8 mouse cellular contexts compared by ENCODE assay signal in genomic region chr8:84192023-84192422, GRCm38 (mm10). TPM values are rescaled to one million over a fixed set of nuclear protein-coding genes. Genes with fewer than 3 reads are reported as not detected.
DNase-seq lines count a peak whose midpoint lies in the region; ATAC-seq and TF ChIP-seq lines count a peak whose summit lies in the region.

No protein-coding gene starts in this region.

- H3K27me3 ChIP-seq in intestine, embryonic 16.5 days (replicated peaks; ENCODE audit: control insufficient read depth, insufficient read depth, low read length) = no peaks in the 10 kb centered on the region
- 0 out of 2 replicates have a peak, but pooled peaks cover 8% of the 10 kb centered on the region for H3K27me3 ChIP-seq in neural tube, embryonic 13.5 days

- peaks cover 6% of the 10 kb centered on the region; the same call in 1 of the 2 replicates for H3K4me1 ChIP-seq in brown adipose tissue, adult 24 weeks (ENCODE audit: control insufficient read depth, insufficient read depth, insufficient read length, low read length)
- peaks cover 22% of the 10 kb centered on the region for H3K4me1 ChIP-seq in intestine, embryonic 16.5 days (ENCODE audit: control insufficient read depth, insufficient read depth, low read length)
- peaks cover 20% of the 10 kb centered on the region for H3K4me1 ChIP-seq in neural tube, embryonic 13.5 days (replicated peaks)

- H3K36me3 ChIP-seq in intestine, embryonic 16.5 days (ENCODE audit: control insufficient read depth, insufficient read depth, low read length) = no peaks in the 10 kb centered on the region
- H3K36me3 ChIP-seq in neural tube, embryonic 13.5 days = no peaks in the 10 kb centered on the region

- 23% methylated on average over 13 of the region's 13 CpGs for WGBS in intestine, embryonic 16.5 days
- WGBS in neural tube, embryonic 13.5 days = 36% methylated on average over 13 of the region's 13 CpGs

- peak overlapping the region; percentile 60 for H3K4me2 ChIP-seq in intestine, embryonic 16.5 days (ENCODE audit: low read depth, low read length)
- peak overlapping the region; percentile 43 for H3K4me2 ChIP-seq in neural tube, embryonic 13.5 days

- peak; percentile 88 for ATAC-seq in granulocyte monocyte progenitor cell, adult 5-6 weeks (replicated peaks; ENCODE audit: poor library complexity, severe bottlenecking)
- ATAC-seq in intestine, embryonic 16.5 days = peak; percentile 83
- peak; percentile 34 for ATAC-seq in neural tube, embryonic 13.5 days (ENCODE audit: low read depth)

- no peak for DNase-seq in left cerebral cortex, adult 2 months (ENCODE audit: extremely low spot score in 1 of 2, low spot score in 2 of 2)
- DNase-seq in left cerebral cortex, adult 18-20 months (ENCODE audit: low spot score in 2 of 2) = no peak
- DNase-seq in lung, adult 18-20 months = peak; percentile 94 to 96
- no peak for DNase-seq in right cerebral cortex, postnatal 10 days (ENCODE audit: low spot score in 2 of 2)

- H3K27ac ChIP-seq in left cerebral cortex, adult 2 months = peak overlapping the region; percentile 85
- H3K27ac ChIP-seq in brown adipose tissue, adult 24 weeks (replicated peaks; ENCODE audit: low read depth, low read length) = peak overlapping the region; percentile 100
- peak overlapping the region; percentile 95 for H3K27ac ChIP-seq in intestine, embryonic 16.5 days (ENCODE audit: low read length)
- peak overlapping the region; percentile 61 for H3K27ac ChIP-seq in neural tube, embryonic 13.5 days (replicated peaks)

- H3K9me3 ChIP-seq in intestine, embryonic 16.5 days (ENCODE audit: control insufficient read depth, low read length) = no peaks in the 10 kb centered on the region
- no peaks in the 10 kb centered on the region for H3K9me3 ChIP-seq in neural tube, embryonic 13.5 days

- H3K4me3 ChIP-seq in left cerebral cortex, adult 2 months = peak overlapping the region; percentile 28
- peak overlapping the region; percentile 65 for H3K4me3 ChIP-seq in brown adipose tissue, adult 24 weeks (ENCODE audit: insufficient read depth, low read depth, low read length)
- peak overlapping the region; percentile 34 for H3K4me3 ChIP-seq in intestine, embryonic 16.5 days (ENCODE audit: low read length)
- no peak overlapping the region for H3K4me3 ChIP-seq in neural tube, embryonic 13.5 days

- peak overlapping the region; percentile 62 for H3K9ac ChIP-seq in intestine, embryonic 16.5 days (ENCODE audit: low read depth, low read length)
- H3K9ac ChIP-seq in neural tube, embryonic 13.5 days = 0 out of 2 replicates have a peak overlapping the region, but pooled peaks have one; percentile 17

- TF ChIP-seq CTCF in left cerebral cortex, adult 2 months (IDR thresholded peaks at IDR 0.05) = no peak

- intact Hi-C loops in left cerebral cortex, adult 2 months (cut with DNase I) = no loop called here

RNA-seq across cellular contexts. Expression of gene Nanos3, which starts 7.0 kb away (rescaled TPM):
- total RNA-seq in left cerebral cortex, adult 2 months (2021) = 1 to 10 TPM; 2.0 to 3.0 TPM
- 1 to 10 TPM in 1 of 2 experiments, under 1 TPM in 1; 0.70 to 2.0 TPM for total RNA-seq in left cerebral cortex, adult 18-20 months (2021)
- polyA plus RNA-seq in brown adipose tissue, adult 24 weeks (2012; ENCODE audit: insufficient read depth, insufficient read length, missing spikeins) = not detected in 2 replicates
- total RNA-seq in granulocyte monocyte progenitor cell, adult 5-6 weeks (2014; fragmentation: Nextera tagmentation) = 3.5 and 9.6 TPM in 2 replicates
- total RNA-seq in granulocyte monocyte progenitor cell, adult 5-6 weeks (2017) = not detected in 2 replicates
- 0.89 and 1.3 TPM in 2 replicates for polyA plus RNA-seq in intestine, embryonic 16.5 days (2015; fragmentation: Nextera tagmentation; extraction: Ambion mirVana)
- polyA plus RNA-seq in neural tube, embryonic 13.5 days (2015; fragmentation: Nextera tagmentation; extraction: Ambion mirVana) = 6.1 and 10.1 TPM in 2 replicates

RNA-seq across cellular contexts. Expression of gene 4930432K21Rik, which starts 44.2 kb away (rescaled TPM):
- total RNA-seq in left cerebral cortex, adult 2 months (2021) = 1 to 10 TPM; 2.0 to 2.8 TPM
- 1 to 10 TPM; 2.0 to 3.1 TPM for total RNA-seq in left cerebral cortex, adult 18-20 months (2021)
- polyA plus RNA-seq in brown adipose tissue, adult 24 weeks (2012; ENCODE audit: insufficient read depth, insufficient read length, missing spikeins) = 0.79 TPM in 1 of 2 replicates, not detected in the other
- 1.2 TPM in 1 of 2 replicates, not detected in the other for total RNA-seq in granulocyte monocyte progenitor cell, adult 5-6 weeks (2014; fragmentation: Nextera tagmentation)
- 1.2 and 1.8 TPM in 2 replicates for total RNA-seq in granulocyte monocyte progenitor cell, adult 5-6 weeks (2017)
- 0.61 and 0.82 TPM in 2 replicates for polyA plus RNA-seq in intestine, embryonic 16.5 days (2015; fragmentation: Nextera tagmentation; extraction: Ambion mirVana)
- polyA plus RNA-seq in neural tube, embryonic 13.5 days (2015; fragmentation: Nextera tagmentation; extraction: Ambion mirVana) = 1.4 and 1.6 TPM in 2 replicates

RNA-seq across cellular contexts. Expression of gene Cc2d1a, which starts 44.3 kb away (rescaled TPM):
- 10 to 100 TPM; 49.9 to 52.2 TPM for total RNA-seq in left cerebral cortex, adult 2 months (2021)
- total RNA-seq in left cerebral cortex, adult 18-20 months (2021) = 10 to 100 TPM; 47.1 to 55.6 TPM
- polyA plus RNA-seq in brown adipose tissue, adult 24 weeks (2012; ENCODE audit: insufficient read depth, insufficient read length, missing spikeins) = 6.8 and 7.1 TPM in 2 replicates
- total RNA-seq in granulocyte monocyte progenitor cell, adult 5-6 weeks (2014; fragmentation: Nextera tagmentation) = 11.8 and 13.5 TPM in 2 replicates
- total RNA-seq in granulocyte monocyte progenitor cell, adult 5-6 weeks (2017) = 4.2 and 9.0 TPM in 2 replicates
- polyA plus RNA-seq in intestine, embryonic 16.5 days (2015; fragmentation: Nextera tagmentation; extraction: Ambion mirVana) = 25.3 and 26.0 TPM in 2 replicates
- 24.3 and 25.6 TPM in 2 replicates for polyA plus RNA-seq in neural tube, embryonic 13.5 days (2015; fragmentation: Nextera tagmentation; extraction: Ambion mirVana)

RNA-seq across cellular contexts. Expression of gene Zswim4, which starts 44.8 kb away (rescaled TPM):
- total RNA-seq in left cerebral cortex, adult 2 months (2021) = 10 to 100 TPM; 15.1 to 17.8 TPM
- 10 to 100 TPM; 16.8 to 19.1 TPM for total RNA-seq in left cerebral cortex, adult 18-20 months (2021)
- 2.7 and 2.8 TPM in 2 replicates for polyA plus RNA-seq in brown adipose tissue, adult 24 weeks (2012; ENCODE audit: insufficient read depth, insufficient read length, missing spikeins)
- 4.6 and 8.1 TPM in 2 replicates for total RNA-seq in granulocyte monocyte progenitor cell, adult 5-6 weeks (2014; fragmentation: Nextera tagmentation)
- total RNA-seq in granulocyte monocyte progenitor cell, adult 5-6 weeks (2017) = 4.5 and 4.8 TPM in 2 replicates
- polyA plus RNA-seq in intestine, embryonic 16.5 days (2015; fragmentation: Nextera tagmentation; extraction: Ambion mirVana) = 7.1 and 7.7 TPM in 2 replicates
- polyA plus RNA-seq in neural tube, embryonic 13.5 days (2015; fragmentation: Nextera tagmentation; extraction: Ambion mirVana) = 32.9 and 34.7 TPM in 2 replicates

RNA-seq across cellular contexts. Expression of gene D8Ertd738e, which starts 57.5 kb away (rescaled TPM):
- 100 to 1,000 TPM; 124 to 140 TPM for total RNA-seq in left cerebral cortex, adult 2 months (2021)
- 100 to 1,000 TPM; 136 to 146 TPM for total RNA-seq in left cerebral cortex, adult 18-20 months (2021)
- 245 and 259 TPM in 2 replicates for polyA plus RNA-seq in brown adipose tissue, adult 24 weeks (2012; ENCODE audit: insufficient read depth, insufficient read length, missing spikeins)
- total RNA-seq in granulocyte monocyte progenitor cell, adult 5-6 weeks (2014; fragmentation: Nextera tagmentation) = 145 and 151 TPM in 2 replicates
- 66.2 and 88.3 TPM in 2 replicates for total RNA-seq in granulocyte monocyte progenitor cell, adult 5-6 weeks (2017)
- 292 and 296 TPM in 2 replicates for polyA plus RNA-seq in intestine, embryonic 16.5 days (2015; fragmentation: Nextera tagmentation; extraction: Ambion mirVana)
- polyA plus RNA-seq in neural tube, embryonic 13.5 days (2015; fragmentation: Nextera tagmentation; extraction: Ambion mirVana) = 255 and 273 TPM in 2 replicates

Comparison
In these comparisons a context has a peak if more than half of its experiments do, and no peak if none do; other contexts are left out.
1. DNase-seq: peak in lung, adult 18-20 months (2 of 2); none in left cerebral cortex, adult 2 months (0 of 2), left cerebral cortex, adult 18-20 months (0 of 2) and right cerebral cortex, postnatal 10 days (0 of 2).
2. ATAC-seq: peak in every context shown above with its lines; median percentile 88 in granulocyte monocyte progenitor cell, adult 5-6 weeks; 83 in intestine, embryonic 16.5 days; 34 in neural tube, embryonic 13.5 days.
3. Peak in every context shown above with its lines, with median percentiles within 50 percentile points of each other: H3K27ac ChIP-seq.